Mouse (Mus musculus) neural tube, embryonic 13.5 days (tissue): Measurements from ENCODE around the gene Fam198b. TPM values are rescaled to one million over a fixed set of nuclear protein-coding genes. Genes with fewer than 3 reads are reported as not detected.

Experiments
- ATAC-seq: fragments of 200-750 bp; cut with Nextera tagmentation; 2 replicates; pipeline ENCODE4 v1.8.0; 2017; ENCODE audit warnings: low read depth, mild to moderate bottlenecking, moderate TSS enrichment, moderate library complexity
- H3K27ac ChIP-seq: fragments of 300-500 bp; sonication (generic); replicated peaks from 2 replicates; pipeline ENCODE4 v1.5.1; 2015; ENCODE audit warnings: moderate library complexity, mild to moderate bottlenecking, inconsistent platforms
- H3K27me3 ChIP-seq: fragments of 300-500 bp; sonication (generic); 2 replicates; pipeline ENCODE4 v1.6.1; 2015; ENCODE audit warnings: mild to moderate bottlenecking, inconsistent platforms
- H3K36me3 ChIP-seq: fragments of 300-500 bp; sonication (generic); 2 replicates; pipeline ENCODE4 v1.6.1; 2015; ENCODE audit warnings: mild to moderate bottlenecking, inconsistent platforms
- H3K4me1 ChIP-seq: fragments of 300-500 bp; sonication (generic); replicated peaks from 2 replicates; pipeline ENCODE4 v1.6.1; 2015; ENCODE audit warnings: inconsistent platforms
- H3K4me2 ChIP-seq: fragments of 300-500 bp; sonication (generic); 2 replicates; pipeline ENCODE4 v1.6.1; 2015; ENCODE audit warnings: inconsistent platforms, mild to moderate bottlenecking, moderate library complexity
- H3K4me3 ChIP-seq: fragments of 300-500 bp; sonication (generic); 2 replicates; pipeline ENCODE4 v1.5.1; 2015; ENCODE audit warnings: mild to moderate bottlenecking, inconsistent platforms
- H3K9ac ChIP-seq: fragments of 300-500 bp; sonication (generic); 2 replicates; pipeline ENCODE4 v1.6.1; 2015; ENCODE audit warnings: moderate library complexity, mild to moderate bottlenecking, inconsistent platforms
- H3K9me3 ChIP-seq: fragments of 300-500 bp; sonication (generic); 2 replicates; pipeline ENCODE4 v1.6.1; 2016; ENCODE audit warnings: inconsistent platforms
- WGBS: fragments of 180-500 bp; shearing (Covaris S2); methylation state at CpG from one replicate; pipeline ENCODE4 v1.1.7; 2015; 5-methylcytosine and 5-hydroxymethylcytosine counted together
- polyA plus RNA-seq: library from polyadenylated mRNA; unstranded; fragments of >200 nt; fragmentation: Nextera tagmentation; extraction: Ambion mirVana; gene quantifications from 2 replicates; pipeline ENCODE4 v1.2.1, GENCODE M21; 2015

Gene Fam198b
- polyA plus RNA-seq, 1 experiment from 2014 or later, result 7.8 TPM

DNA sequence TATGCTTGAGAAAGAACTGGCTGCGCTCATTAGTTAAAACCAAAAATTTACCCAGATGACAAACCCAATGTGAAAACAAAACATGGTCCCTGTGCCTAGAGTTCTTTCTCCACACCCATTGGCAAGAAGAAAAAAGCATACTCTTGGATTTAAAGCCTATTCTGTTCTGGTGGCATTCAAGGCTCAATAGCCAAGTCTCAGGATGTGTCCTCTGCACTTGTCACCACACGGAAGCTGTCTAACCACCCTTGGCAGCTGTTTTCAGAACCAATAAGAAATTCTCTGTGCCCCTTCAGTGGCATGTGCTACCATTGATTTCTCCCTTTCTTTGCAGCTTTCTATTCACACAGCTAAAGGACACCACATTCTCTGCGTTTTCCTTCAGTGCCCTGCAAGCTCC, 26.1 kb upstream of the Fam198b start:
- Histone ChIP-seq H3K27me3 (no peaks in the 10 kb centered on the region), H3K27ac (no peak overlapping the region), H3K9me3 (no peaks in the 10 kb centered on the region), H3K4me1 (no peaks in the 10 kb centered on the region), H3K9ac (no peak overlapping the region), H3K4me3 (no peak overlapping the region), H3K4me2 (no peak overlapping the region), H3K36me3 (no peaks in the 10 kb centered on the region)
- no peak for ATAC-seq
- 69% methylated on average over 3 of the region's 3 CpGs for WGBS

DNA sequence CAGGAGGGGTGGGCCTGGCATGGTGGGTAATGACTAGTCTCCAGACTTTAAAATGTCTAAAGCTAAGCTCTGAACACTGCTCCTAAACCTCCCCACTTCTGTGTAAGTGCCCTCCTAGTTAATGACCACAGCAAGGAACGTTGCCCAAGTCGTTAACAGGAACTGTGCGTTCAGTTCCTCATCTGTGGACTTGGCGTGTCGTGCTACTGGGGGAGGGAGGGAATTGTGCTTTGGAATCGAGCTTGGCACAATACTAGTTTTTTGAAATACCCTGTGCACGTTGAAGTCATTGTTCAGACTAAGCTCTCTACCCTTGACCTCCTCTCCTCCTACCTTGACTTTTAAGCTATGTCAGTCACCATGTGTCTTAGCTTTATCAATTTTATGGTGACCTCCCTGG, 19.5 kb upstream of the Fam198b start:
- Histone ChIP-seq H3K4me1 (peaks cover 17% of the 10 kb centered on the region), H3K9me3 (no peaks in the 10 kb centered on the region), H3K27me3 (no peaks in the 10 kb centered on the region), H3K9ac (no peak overlapping the region), H3K4me3 (no peak overlapping the region), H3K36me3 (no peaks in the 10 kb centered on the region), H3K4me2 (no peak overlapping the region), H3K27ac (no peak overlapping the region)
- 66% methylated on average over 7 of the region's 7 CpGs for WGBS
- no peak for ATAC-seq

GRCm38 (mm10) chr3:79866089-79866488, 18.2 kb upstream of the Fam198b start:
- H3K4me2 ChIP-seq, result no peak overlapping the region
- no peak overlapping the region for H3K4me3 ChIP-seq
- 67% methylated on average over 3 of the region's 3 CpGs for WGBS
- H3K36me3 ChIP-seq, result no peaks in the 10 kb centered on the region
- no peaks in the 10 kb centered on the region for H3K9me3 ChIP-seq
- peak overlapping the region; percentile 80; the same call in 1 of the 2 replicates for H3K27ac ChIP-seq
- H3K27me3 ChIP-seq, result no peaks in the 10 kb centered on the region
- H3K4me1 ChIP-seq, result peaks cover 17% of the 10 kb centered on the region
- no peak overlapping the region for H3K9ac ChIP-seq
- no peak for ATAC-seq

GRCm38 (mm10) chr3:79866526-79866925, 17.8 kb upstream of the Fam198b start:
- Histone ChIP-seq H3K4me2 (no peak overlapping the region), H3K27ac (peak overlapping the region; percentile 80), H3K36me3 (no peaks in the 10 kb centered on the region), H3K9me3 (no peaks in the 10 kb centered on the region), H3K4me1 (peaks cover 17% of the 10 kb centered on the region), H3K27me3 (no peaks in the 10 kb centered on the region), H3K9ac (no peak overlapping the region), H3K4me3 (no peak overlapping the region)
- WGBS, result 81% methylated on average over 9 of the region's 9 CpGs
- peak; percentile 28; the same call in 1 of the 2 replicates for ATAC-seq

- WGBS, result 33% methylated on average over 1 of the region's 1 CpGs
- no peak overlapping the region for H3K4me3 ChIP-seq
- H3K27me3 ChIP-seq, result no peaks in the 10 kb centered on the region
- peak overlapping the region; percentile 80 for H3K27ac ChIP-seq
- no peak overlapping the region for H3K9ac ChIP-seq
- no peaks in the 10 kb centered on the region for H3K9me3 ChIP-seq
- no peak overlapping the region for H3K4me2 ChIP-seq
- peaks cover 17% of the 10 kb centered on the region for H3K4me1 ChIP-seq
- ATAC-seq, result peak; percentile 84
- H3K36me3 ChIP-seq, result no peaks in the 10 kb centered on the region
Measured at GRCm38 (mm10) chr3:79867121-79867709, 17.1 kb upstream of the Fam198b start.

DNA sequence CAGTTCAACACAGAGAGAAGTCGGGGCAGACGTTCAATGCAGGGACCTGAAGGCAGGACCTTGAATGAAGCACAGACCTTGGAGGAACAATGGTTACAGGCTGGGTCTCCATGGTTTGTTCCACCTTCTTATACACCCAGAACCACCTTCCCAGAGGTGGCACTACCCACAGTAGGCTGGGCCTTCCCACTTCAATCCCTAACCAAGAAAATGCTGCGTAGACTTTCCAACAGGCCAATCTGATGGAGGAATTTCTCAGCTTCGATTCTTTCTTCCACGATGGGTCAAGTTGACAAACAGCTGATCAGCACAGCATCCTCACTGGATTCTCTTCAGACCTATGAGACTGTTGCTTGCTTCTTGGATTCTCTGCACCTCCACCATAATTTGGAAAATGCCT, 8.9 kb upstream of the Fam198b start:
- Histone ChIP-seq H3K9ac (no peak overlapping the region), H3K4me1 (peaks cover 6% of the 10 kb centered on the region), H3K27me3 (no peaks in the 10 kb centered on the region; the same call in 1 of the 2 replicates), H3K36me3 (no peaks in the 10 kb centered on the region), H3K27ac (no peak overlapping the region), H3K4me2 (no peak overlapping the region), H3K4me3 (no peak overlapping the region), H3K9me3 (no peaks in the 10 kb centered on the region)
- 94% methylated on average over 5 of the region's 5 CpGs for WGBS
- ATAC-seq, result no peak

GRCm38 (mm10) chr3:79878350-79878749, 6.0 kb upstream of the Fam198b start:
- H3K36me3 ChIP-seq, result no peaks in the 10 kb centered on the region
- WGBS, result 54% methylated on average over 3 of the region's 3 CpGs
- H3K4me1 ChIP-seq, result peaks cover 6% of the 10 kb centered on the region
- no peak overlapping the region for H3K27ac ChIP-seq
- no peak overlapping the region for H3K4me2 ChIP-seq
- ATAC-seq, result no peak
- H3K27me3 ChIP-seq, result no peaks in the 10 kb centered on the region; the same call in 1 of the 2 replicates
- H3K9ac ChIP-seq, result no peak overlapping the region
- no peak overlapping the region for H3K4me3 ChIP-seq
- H3K9me3 ChIP-seq, result no peaks in the 10 kb centered on the region

DNA sequence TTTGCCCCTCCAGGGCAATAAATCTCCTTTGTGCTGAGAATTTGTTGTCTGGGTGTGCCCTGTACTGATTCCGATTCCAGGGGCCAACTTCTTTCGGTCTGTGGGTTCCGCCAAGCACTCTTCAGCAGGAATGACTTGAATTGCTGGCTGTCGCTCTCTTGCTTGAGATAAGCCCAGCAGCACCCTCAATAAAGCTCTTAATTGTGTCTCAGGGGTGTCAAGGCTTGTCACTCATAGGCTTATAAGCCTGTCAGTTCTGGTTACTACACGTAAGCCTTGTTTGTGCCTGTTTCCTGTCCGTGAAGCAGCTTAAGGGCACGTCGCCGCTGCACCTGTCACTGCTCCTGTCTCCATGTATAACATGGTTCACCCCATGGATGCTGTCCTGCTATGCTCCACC, 5.1 kb upstream of the Fam198b start:
- no peak; the same call in 1 of the 2 replicates for ATAC-seq

GRCm38 (mm10) chr3:79881645-79882044, 2.7 kb upstream of the Fam198b start:
- ATAC-seq, result no peak
- Histone ChIP-seq H3K4me2 (no peak overlapping the region), H3K27ac (no peak overlapping the region), H3K9ac (no peak overlapping the region), H3K9me3 (no peaks in the 10 kb centered on the region), H3K4me3 (no peak overlapping the region), H3K4me1 (peaks cover 19% of the 10 kb centered on the region), H3K36me3 (no peaks in the 10 kb centered on the region), H3K27me3 (no peaks in the 10 kb centered on the region)
- 61% methylated on average over 2 of the region's 2 CpGs for WGBS

More for the DNA sequence above, 5.1 kb upstream of the Fam198b start:
- peaks cover 7% of the 10 kb centered on the region for H3K4me1 ChIP-seq
- no peaks in the 10 kb centered on the region; the same call in 1 of the 2 replicates for H3K27me3 ChIP-seq
- H3K9ac ChIP-seq, result no peak overlapping the region
- 28% methylated on average over 9 of the region's 9 CpGs for WGBS
- H3K9me3 ChIP-seq, result no peaks in the 10 kb centered on the region
- H3K4me3 ChIP-seq, result no peak overlapping the region
- H3K4me2 ChIP-seq, result peak overlapping the region; percentile 34
- H3K36me3 ChIP-seq, result no peaks in the 10 kb centered on the region
- no peak overlapping the region for H3K27ac ChIP-seq

- H3K9ac ChIP-seq, result no peak overlapping the region
- 47% methylated on average over 7 of the region's 7 CpGs for WGBS
- no peak overlapping the region for H3K4me3 ChIP-seq
- no peaks in the 10 kb centered on the region for H3K27me3 ChIP-seq
- H3K9me3 ChIP-seq, result no peaks in the 10 kb centered on the region
- H3K27ac ChIP-seq, result no peak overlapping the region
- H3K4me2 ChIP-seq, result no peak overlapping the region
- ATAC-seq, result no peak
- H3K4me1 ChIP-seq, result peaks cover 25% of the 10 kb centered on the region
- no peaks in the 10 kb centered on the region for H3K36me3 ChIP-seq
Measured at GRCm38 (mm10) chr3:79883092-79883491, 1.2 kb upstream of the Fam198b start.

DNA sequence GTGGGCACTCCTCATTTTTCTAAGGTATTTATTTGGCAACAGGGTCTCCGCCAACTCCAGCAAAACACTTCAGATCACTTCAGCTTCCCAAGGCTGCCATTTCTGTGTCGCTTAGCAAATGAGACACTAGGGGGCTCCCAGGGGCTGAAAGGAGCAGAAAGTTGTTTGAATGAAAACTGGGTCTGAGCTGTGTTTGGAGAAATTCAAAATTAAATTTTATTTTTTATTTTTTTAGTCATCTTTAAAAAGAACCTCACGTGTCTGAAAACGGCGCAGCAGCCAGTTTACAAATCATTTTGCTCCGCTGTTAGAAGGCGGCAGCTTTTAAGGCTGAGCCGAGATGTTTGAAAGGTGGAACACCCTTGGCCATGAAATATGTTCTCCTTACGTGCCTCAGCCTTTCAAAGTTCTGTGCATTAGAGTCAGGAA, 442 bp downstream of the Fam198b start:
- H3K4me3 ChIP-seq, result peak overlapping the region; percentile 21
- H3K27ac ChIP-seq, result no peak overlapping the region
- 12% methylated on average over 9 of the region's 9 CpGs for WGBS
- no peaks in the 10 kb centered on the region for H3K36me3 ChIP-seq
- H3K9me3 ChIP-seq, result no peaks in the 10 kb centered on the region
- peak overlapping the region; percentile 43 for H3K4me2 ChIP-seq
- peaks cover 19% of the 10 kb centered on the region for H3K4me1 ChIP-seq
- no peaks in the 10 kb centered on the region for H3K27me3 ChIP-seq
- no peak overlapping the region for H3K9ac ChIP-seq
- ATAC-seq, result peak; percentile 16; the same call in 1 of the 2 replicates

DNA sequence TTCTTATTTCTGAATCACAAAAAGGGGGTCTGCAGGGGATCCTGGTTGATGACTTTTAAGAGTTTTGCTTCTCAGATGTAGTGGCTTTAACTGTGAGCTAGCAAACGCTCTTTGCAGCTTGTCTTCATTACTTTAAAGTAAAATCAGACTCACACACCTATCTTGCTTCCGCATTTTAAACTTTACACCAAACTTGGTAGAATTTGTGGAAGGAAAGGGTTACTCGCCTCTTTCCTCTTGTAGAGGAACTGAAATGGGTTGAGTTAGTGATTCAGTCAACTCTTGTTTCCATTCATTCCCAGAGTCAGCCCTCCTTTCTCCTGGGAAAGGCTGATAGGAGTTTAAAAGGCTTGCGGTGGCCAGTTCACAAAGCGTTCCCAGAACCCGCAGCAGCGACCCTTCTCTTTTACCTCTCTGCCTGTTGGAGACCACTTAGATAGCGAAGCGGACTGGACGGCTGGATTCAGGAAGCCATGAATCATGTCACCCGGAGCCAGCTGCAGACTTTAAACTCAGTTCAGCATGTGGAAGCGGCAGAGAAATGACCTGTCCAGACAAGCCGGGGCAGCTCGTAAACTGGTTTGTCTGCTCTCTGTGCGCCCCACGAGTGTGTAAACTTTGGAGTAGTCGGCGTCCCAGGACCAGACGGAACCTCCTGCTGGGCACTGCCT, 1.5 kb downstream of the Fam198b start:
- H3K4me1 ChIP-seq, result peaks cover 19% of the 10 kb centered on the region
- peak overlapping the region; percentile 42 for H3K9ac ChIP-seq
- H3K4me3 ChIP-seq, result peak overlapping the region; percentile 30
- no peaks in the 10 kb centered on the region for H3K9me3 ChIP-seq
- 0 out of 2 replicates have a peak, but pooled peaks have one; percentile 25 for ATAC-seq
- H3K4me2 ChIP-seq, result peak overlapping the region; percentile 48
- 14% methylated on average over 19 of the region's 19 CpGs for WGBS
- peak overlapping the region; percentile 11 for H3K27ac ChIP-seq
- H3K36me3 ChIP-seq, result no peaks in the 10 kb centered on the region
- H3K27me3 ChIP-seq, result no peaks in the 10 kb centered on the region
